Mouse (Mus musculus) midbrain, postnatal 0 days (tissue): ENCODE measurements around the gene Acsf2. TPM values are rescaled to one million over a fixed set of nuclear protein-coding genes. Genes with fewer than 3 reads are reported as not detected.

Source experiments
- ATAC-seq: fragments of 200-750 bp; cut with Nextera tagmentation; 2 replicates; pipeline ENCODE4 v1.8.0; 2017; ENCODE audit warnings: moderate number of reproducible peaks, mild to moderate bottlenecking, moderate TSS enrichment, moderate library complexity; ENCODE audit not compliant: low FRiP score
- DNase-seq: peaks from one replicate; pipeline ENCODE4 v3.0.0-alpha.2; 2015; ENCODE audit warnings: low spot score
- H3K27ac ChIP-seq: fragments of 300-500 bp; sonication (generic); 2 replicates; pipeline ENCODE4 v1.5.1; 2014; ENCODE audit warnings: low read depth, mild to moderate bottlenecking, low read length, mixed read lengths
- H3K27me3 ChIP-seq: fragments of 300-500 bp; sonication (generic); 2 replicates; pipeline ENCODE4 v1.6.1; 2014; ENCODE audit warnings: low read length, control low read depth, mixed read lengths; ENCODE audit not compliant: insufficient read depth
- H3K36me3 ChIP-seq: fragments of 300-500 bp; sonication (generic); 2 replicates; pipeline ENCODE4 v1.6.1; 2014; ENCODE audit warnings: low read length, control low read depth, mixed read lengths; ENCODE audit not compliant: insufficient read depth
- H3K4me1 ChIP-seq: fragments of 300-500 bp; sonication (generic); 2 replicates; pipeline ENCODE4 v1.6.1; 2014; ENCODE audit warnings: mild to moderate bottlenecking, control low read depth, antibody characterized with exemption, low read length, mixed read lengths; ENCODE audit not compliant: insufficient read depth
- H3K4me2 ChIP-seq: fragments of 300-500 bp; sonication (generic); 2 replicates; pipeline ENCODE4 v1.6.1; 2014; ENCODE audit warnings: low read depth, mild to moderate bottlenecking, low read length, mixed read lengths; ENCODE audit not compliant: poor library complexity, severe bottlenecking
- H3K4me3 ChIP-seq: fragments of 300-500 bp; sonication (generic); 2 replicates; pipeline ENCODE4 v1.5.1; 2014; ENCODE audit warnings: low read depth, mild to moderate bottlenecking, low read length, moderate library complexity
- H3K9ac ChIP-seq: fragments of 300-500 bp; sonication (generic); replicated peaks from 2 replicates; pipeline ENCODE4 v1.6.1; 2014; ENCODE audit warnings: mild to moderate bottlenecking, low read length, moderate library complexity, mixed read lengths; ENCODE audit not compliant: poor library complexity, severe bottlenecking
- H3K9me3 ChIP-seq: fragments of 300-500 bp; sonication (generic); 2 replicates; pipeline ENCODE4 v1.6.1; 2016; ENCODE audit warnings: low read length, control low read depth
- CTCF ChIP-seq: IDR thresholded peaks from 2 replicates; pipeline ENCODE4 v1.5.1; 2016; ENCODE audit warnings: antibody characterized with exemption, mild to moderate bottlenecking
- WGBS: fragments of 180-500 bp; shearing (Covaris S2); extraction: QIAGEN DNeasy Blood & Tissue Kit; methylation state at CpG from one replicate; pipeline ENCODE4 v1.1.7; 2014; 5-methylcytosine and 5-hydroxymethylcytosine counted together
- polyA plus RNA-seq: library from polyadenylated mRNA; unstranded; fragments of >200 nt; fragmentation: Nextera tagmentation; extraction: Ambion mirVana; gene quantifications from 2 replicates; pipeline ENCODE4 v1.2.1, GENCODE M21; 2015
- total RNA-seq: library from RNA; depleted of rRNA; stranded (reverse); fragments of >200 nt; gene quantifications from 2 replicates; pipeline ENCODE4 v1.2.3, GENCODE M21; 2014; rRNA removed

The Acsf2 gene
- total and polyA plus RNA-seq, 2 experiments from 2014 or later = 1.9 to 6.6 TPM

DNA sequence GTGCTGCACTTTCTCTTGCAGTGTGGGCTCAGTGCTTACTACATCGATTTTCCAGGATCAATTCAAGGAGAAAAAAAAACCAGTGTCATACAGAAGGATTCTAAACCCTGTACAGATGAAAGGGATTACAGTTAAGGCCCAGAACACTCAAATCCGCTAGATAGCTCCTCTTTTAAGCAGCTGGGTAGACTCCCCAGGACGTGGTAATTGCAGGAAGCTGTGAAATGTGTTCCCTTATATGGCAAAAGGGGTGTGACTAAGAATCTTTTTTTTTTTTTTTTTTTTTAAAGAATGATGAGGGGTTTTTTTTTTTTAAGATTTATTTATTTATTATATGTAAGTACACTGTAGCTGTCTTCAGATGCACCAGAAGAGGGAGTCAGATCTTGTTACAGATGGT is 72.8 kb downstream of the Acsf2 start:
- no peak for ATAC-seq
- 25% methylated on average over 3 of the region's 3 CpGs for WGBS

GRCm38 (mm10) chr11:94526171-94526879 is 75.3 kb downstream of the Acsf2 start:
- no peak for TF ChIP-seq CTCF
- no peak overlapping the region for H3K27ac ChIP-seq
- WGBS = 58% methylated on average over 9 of the region's 9 CpGs

More for the DNA sequence above, 72.8 kb downstream of the Acsf2 start:
- Histone ChIP-seq H3K27ac (no peak overlapping the region), H3K4me1 (no peaks in the 10 kb centered on the region), H3K9ac (no peak overlapping the region), H3K4me2 (no peak overlapping the region), H3K4me3 (no peak overlapping the region), H3K36me3 (no peaks in the 10 kb centered on the region), H3K27me3 (no peaks in the 10 kb centered on the region), H3K9me3 (no peaks in the 10 kb centered on the region)
- TF ChIP-seq CTCF = no peak
- no peak for DNase-seq

GRCm38 (mm10) chr11:94521219-94521843 is 80.3 kb downstream of the Acsf2 start, which contains the start of gene Mycbpap:
TSS of gene Mycbpap (minus strand) at chr11:94521742.
- 2% methylated on average over 42 of the region's 42 CpGs for WGBS
- peak within 1 kb of the TSS; percentile 60 for H3K4me2 ChIP-seq
- no peaks in the 10 kb centered on the region for H3K9me3 ChIP-seq
- peak; percentile 68; the same call in 1 of the 2 replicates for ATAC-seq
- H3K4me1 ChIP-seq = 0 out of 2 replicates have a peak, but pooled peaks cover 4% of the 10 kb centered on the region
- H3K36me3 ChIP-seq = no peaks in the 10 kb centered on the region
- H3K9ac ChIP-seq = peak within 1 kb of the TSS; percentile 20; the same call in 1 of the 2 replicates
- no peaks in the 10 kb centered on the region for H3K27me3 ChIP-seq
- TF ChIP-seq CTCF = peak; percentile 47
- peak; percentile 67 for DNase-seq
- no peak within 1 kb of the TSS for H3K27ac ChIP-seq
- peak within 1 kb of the TSS; percentile 39 for H3K4me3 ChIP-seq

More at GRCm38 (mm10) chr11:94526171-94526879, 75.3 kb downstream of the Acsf2 start:
- H3K9ac ChIP-seq = no peak overlapping the region
- H3K4me3 ChIP-seq = no peak overlapping the region
- no peaks in the 10 kb centered on the region for H3K4me1 ChIP-seq
- no peak for DNase-seq
- H3K4me2 ChIP-seq = no peak overlapping the region
- no peak for ATAC-seq
- no peaks in the 10 kb centered on the region for H3K36me3 ChIP-seq
- no peaks in the 10 kb centered on the region for H3K27me3 ChIP-seq
- H3K9me3 ChIP-seq = no peaks in the 10 kb centered on the region

GRCm38 (mm10) chr11:94513452-94513851 is 88.2 kb downstream of the Acsf2 start:
- Histone ChIP-seq H3K36me3 (no peaks in the 10 kb centered on the region; the same call in 1 of the 2 replicates), H3K4me3 (no peak overlapping the region), H3K27ac (no peak overlapping the region), H3K9ac (no peak overlapping the region), H3K27me3 (no peaks in the 10 kb centered on the region), H3K4me2 (no peak overlapping the region), H3K4me1 (no peaks in the 10 kb centered on the region), H3K9me3 (no peaks in the 10 kb centered on the region)
- TF ChIP-seq CTCF = no peak
- 65% methylated on average over 9 of the region's 9 CpGs for WGBS
- DNase-seq (no peak), ATAC-seq (no peak)

DNA sequence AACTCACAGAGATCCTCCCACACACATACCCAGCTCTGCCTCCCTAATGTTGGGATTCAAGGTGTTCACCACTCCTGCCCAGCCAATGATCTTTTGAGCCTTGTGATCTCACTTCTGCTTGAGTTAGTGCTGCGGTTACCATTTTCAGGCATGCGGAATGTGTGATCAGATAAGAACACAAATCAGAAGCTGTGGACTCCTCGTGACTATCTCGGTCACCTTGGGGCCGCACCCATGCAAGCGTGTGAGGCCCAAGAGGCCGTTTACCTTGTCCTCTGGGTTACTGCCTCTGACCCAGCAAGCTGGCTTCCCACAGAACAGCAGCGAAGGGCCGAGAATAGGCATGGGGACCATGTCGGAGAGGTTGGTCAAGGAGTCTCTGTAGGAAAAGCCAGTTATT is 92.7 kb downstream of the Acsf2 start:
- ATAC-seq (no peak), DNase-seq (no peak)
- no peak overlapping the region for H3K27ac ChIP-seq
- H3K4me3 ChIP-seq = no peak overlapping the region
- H3K27me3 ChIP-seq = no peaks in the 10 kb centered on the region
- no peak overlapping the region for H3K9ac ChIP-seq
- no peaks in the 10 kb centered on the region; the same call in 1 of the 2 replicates for H3K36me3 ChIP-seq
- WGBS = 95% methylated on average over 10 of the region's 10 CpGs
- no peak for TF ChIP-seq CTCF
- H3K9me3 ChIP-seq = no peaks in the 10 kb centered on the region
- H3K4me2 ChIP-seq = no peak overlapping the region
- no peaks in the 10 kb centered on the region for H3K4me1 ChIP-seq

Other genes with a start within 250 kb of the Acsf2 start
- gene Abcc3, start 208.9 kb downstream of the Acsf2 start, total RNA-seq = 1.7 and 3.6 TPM in 2 replicates
- 0.72 and 0.99 TPM in 2 replicates for gene Abcc3, start 208.9 kb downstream of the Acsf2 start, polyA plus RNA-seq
- 94.6 and 131 TPM in 2 replicates for gene Cacna1g, start 127.7 kb downstream of the Acsf2 start, total RNA-seq
- 13.0 and 13.2 TPM in 2 replicates for gene Cacna1g, start 127.7 kb downstream of the Acsf2 start, polyA plus RNA-seq
- 0.93 and 6.5 TPM in 2 replicates for gene Spata20, start 115.7 kb downstream of the Acsf2 start, total RNA-seq
- gene Spata20, start 115.7 kb downstream of the Acsf2 start, polyA plus RNA-seq = 1.2 and 1.3 TPM in 2 replicates
- 1.1 and 5.0 TPM in 2 replicates for gene Epn3, start 101.9 kb downstream of the Acsf2 start, total RNA-seq
- 0.92 and 1.4 TPM in 2 replicates for gene Epn3, start 101.9 kb downstream of the Acsf2 start, polyA plus RNA-seq
- gene Mycbpap, start 80.1 kb downstream of the Acsf2 start, total RNA-seq = 3.2 and 4.4 TPM in 2 replicates
- 1.2 and 2.0 TPM in 2 replicates for gene Mycbpap, start 80.1 kb downstream of the Acsf2 start, polyA plus RNA-seq
- 12.6 and 19.5 TPM in 2 replicates for gene Rsad1, start 52.6 kb downstream of the Acsf2 start, total RNA-seq
- 11.5 and 13.5 TPM in 2 replicates for gene Rsad1, start 52.6 kb downstream of the Acsf2 start, polyA plus RNA-seq
- 0.11 TPM in 1 of 2 replicates, not detected in the other for gene Chad, start 36.8 kb downstream of the Acsf2 start, total RNA-seq
- gene Chad, start 36.8 kb downstream of the Acsf2 start, polyA plus RNA-seq = 0.85 and 0.87 TPM in 2 replicates
- 128 and 129 TPM in 2 replicates for gene Lrrc59, start 27.9 kb upstream of the Acsf2 start, total RNA-seq
- gene Lrrc59, start 27.9 kb upstream of the Acsf2 start, polyA plus RNA-seq = 135 and 137 TPM in 2 replicates
- gene Mrpl27, start 51.9 kb upstream of the Acsf2 start, total RNA-seq = 42.5 and 49.5 TPM in 2 replicates
- gene Mrpl27, start 51.9 kb upstream of the Acsf2 start, polyA plus RNA-seq = 162 and 169 TPM in 2 replicates
- gene Eme1, start 52.1 kb upstream of the Acsf2 start, total RNA-seq = 0.28 and 0.49 TPM in 2 replicates
- gene Eme1, start 52.1 kb upstream of the Acsf2 start, polyA plus RNA-seq = 0.75 and 0.82 TPM in 2 replicates
- gene Xylt2, start 75.6 kb upstream of the Acsf2 start, total RNA-seq = 38.4 and 45.8 TPM in 2 replicates
- 10.2 and 12.5 TPM in 2 replicates for gene Xylt2, start 75.6 kb upstream of the Acsf2 start, polyA plus RNA-seq
- 0.22 TPM in 1 of 2 replicates, not detected in the other for gene Gm11541, start 102.6 kb upstream of the Acsf2 start, total RNA-seq
- gene Gm11541, start 102.6 kb upstream of the Acsf2 start, polyA plus RNA-seq = not detected in 2 replicates
- gene Cdc34b, start 139.9 kb upstream of the Acsf2 start, total RNA-seq = 1.1 TPM in 1 of 2 replicates, not detected in the other
- gene Cdc34b, start 139.9 kb upstream of the Acsf2 start, polyA plus RNA-seq = 0.14 TPM in 1 of 2 replicates, not detected in the other
- not detected in 2 replicates for gene Tmem92, start 180.8 kb upstream of the Acsf2 start, total RNA-seq
- gene Tmem92, start 180.8 kb upstream of the Acsf2 start, polyA plus RNA-seq = not detected in 2 replicates